Mouse (Mus musculus) heart, postnatal 36 days (tissue): ENCODE data around the gene Olfr1472. TPM values are rescaled to one million over a fixed set of nuclear protein-coding genes. Genes with fewer than 3 reads are reported as not detected.
"Not testable (repeated sequence)": the region's sequence is repeated elsewhere in the genome, so short reads cannot be mapped to it uniquely, and the experiment has no call there.

ENCODE experiments used
- DNase-seq, 2 experiments: peaks; one replicate each; pipeline ENCODE4 v3.0.0; 2021 to 2022
- intact Hi-C: fragments of 180-260 bp; cut with DNase I; formaldehyde crosslinking; loops from one replicate; pipeline ENCODE4 v1.15.1; 2025
- total RNA-seq, 2 experiments: library from RNA; stranded (reverse); gene quantifications; 2 replicates each; pipeline ENCODE4 v1.2.3; 2021

Gene Olfr1472
- total RNA-seq = not detected

DNA sequence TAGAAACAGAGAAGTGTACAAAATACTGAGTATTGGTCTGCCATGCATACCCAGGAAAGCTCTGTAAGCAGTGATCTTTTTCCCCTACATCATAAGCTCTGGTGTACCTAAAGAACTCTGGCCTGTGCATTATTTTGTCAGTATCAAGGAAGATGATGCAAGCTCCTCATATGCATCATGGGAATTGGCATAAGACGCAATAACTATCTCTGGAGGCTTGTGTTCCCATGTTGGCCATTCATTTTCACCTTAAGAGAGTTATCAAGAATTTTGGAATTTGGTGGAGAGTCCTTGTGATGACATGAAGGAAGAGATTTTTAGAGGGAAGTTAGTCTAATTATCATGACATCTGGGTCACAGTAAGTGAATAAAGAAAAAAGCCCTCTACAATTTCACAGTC is at the start of gene Olfr1472:
Olfr1472 (minus strand) TSS at position 101 of the 400 bp plus-strand sequence.
- intact Hi-C loops = no loop called here
- no peak for DNase-seq

DNA sequence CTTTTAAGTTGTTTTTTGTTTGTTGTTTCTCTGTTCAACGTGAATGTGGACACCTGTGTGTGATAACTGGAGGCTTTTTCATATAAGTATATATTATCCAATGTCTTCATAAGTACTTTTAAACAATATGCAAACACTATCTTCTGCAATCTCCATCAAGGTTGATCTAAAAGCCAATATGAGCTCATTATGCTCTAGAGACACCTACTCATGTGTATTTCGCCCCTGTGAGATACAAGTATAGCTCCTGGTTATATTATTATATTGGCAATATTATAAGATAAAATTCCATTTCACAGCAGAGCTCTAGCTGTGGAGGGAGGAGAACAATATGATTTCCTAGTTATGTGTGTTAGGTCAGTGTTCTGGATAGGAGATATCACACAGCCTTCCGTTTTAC is 44.4 kb upstream of the Olfr1472 start, which contains the start of gene Olfr1477:
Olfr1477 (plus strand) TSS at position 301 of the 400 bp plus-strand sequence.
- DNase-seq = no peak
- intact Hi-C loops = no loop called here

GRCm38 (mm10) chr19:13480096-13480495 is 24.2 kb upstream of the Olfr1472 start, which contains the start of gene Olfr1475:
Gene Olfr1475, minus strand, starts transcription at chr19:13480196.
- DNase-seq = no peak
- intact Hi-C loops = no loop called here

DNA sequence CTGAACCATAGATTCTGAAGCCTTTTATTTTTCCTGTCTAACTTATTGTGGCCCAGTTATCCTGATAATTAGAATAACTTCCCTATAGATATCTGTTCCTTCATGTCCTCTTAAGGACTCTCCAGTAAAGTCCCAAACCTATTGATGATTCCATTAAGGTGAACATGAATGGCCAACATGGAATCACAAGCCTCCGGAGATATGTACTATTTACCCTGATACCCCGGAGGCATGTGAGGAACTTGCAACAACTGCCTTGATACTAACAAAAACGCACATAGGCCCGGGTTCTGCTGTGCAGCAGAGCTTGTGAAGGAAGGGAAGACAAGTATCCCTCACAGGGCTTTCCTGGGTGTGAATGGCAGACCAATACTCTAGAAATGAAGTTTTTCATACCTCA is 13.4 kb upstream of the Olfr1472 start, which contains the start of gene Olfr1474:
Olfr1474 (plus strand) TSS at position 301 of the 400 bp plus-strand sequence.
- DNase-seq, intact Hi-C loops: not testable (repeated sequence)

DNA sequence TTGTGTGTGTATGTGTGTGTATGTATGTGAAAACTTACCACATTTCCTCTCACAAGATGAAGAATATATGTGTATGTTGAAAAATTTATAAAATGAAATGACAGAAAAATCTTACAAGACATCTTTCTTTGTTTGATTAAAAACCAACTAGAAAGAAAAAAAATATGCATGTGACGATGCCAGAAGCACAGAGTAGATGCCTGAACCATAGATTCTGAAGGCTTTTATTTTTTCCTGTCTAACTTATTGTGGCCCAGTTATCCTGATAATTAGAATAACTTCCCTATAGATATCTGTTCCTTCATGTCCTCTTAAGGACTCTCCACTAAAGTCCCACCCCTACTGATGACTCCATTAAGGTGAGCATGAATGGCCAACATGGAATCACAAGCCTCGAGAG is 12.8 kb downstream of the Olfr1472 start, which contains the start of gene Olfr1471:
Olfr1471 (plus strand) TSS at position 301 of the 400 bp plus-strand sequence.
- intact Hi-C loops = not testable (repeated sequence)

DNA sequence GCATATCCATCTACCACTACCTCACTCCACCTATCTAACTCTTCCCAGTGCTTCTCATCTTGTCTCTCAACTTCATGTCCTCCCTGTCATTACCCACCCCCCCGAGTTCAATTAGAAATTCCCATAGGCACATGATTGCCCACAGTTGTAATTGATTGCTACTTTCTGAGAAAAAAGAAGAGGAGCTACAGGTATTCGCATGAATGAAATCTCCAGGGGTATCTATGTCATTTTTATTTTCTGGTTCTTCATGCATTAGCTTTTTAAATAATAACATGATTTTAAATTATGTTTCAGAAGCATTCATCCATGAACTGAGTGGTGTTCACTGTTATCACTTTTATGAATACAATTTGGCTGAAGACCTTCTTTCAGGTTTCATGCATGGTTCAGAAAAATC is 48.3 kb downstream of the Olfr1472 start, which contains the start of gene Olfr1469:
Olfr1469 (plus strand) TSS at position 301 of the 400 bp plus-strand sequence.
- DNase-seq = no peak
- intact Hi-C loops = no loop called here

More for the DNA sequence above, 12.8 kb downstream of the Olfr1472 start, which contains the start of gene Olfr1471:
- not testable (repeated sequence) for DNase-seq

Other genes starting within 250 kb of the Olfr1472 start
- gene Olfr1463, start 224.8 kb downstream of the Olfr1472 start, total RNA-seq = not detected
- not detected for gene Olfr1465, start 140.5 kb downstream of the Olfr1472 start, total RNA-seq
- not detected for gene Olfr1466, start 117.2 kb downstream of the Olfr1472 start, total RNA-seq
- not detected for gene Olfr1467, start 93.8 kb downstream of the Olfr1472 start, total RNA-seq
- gene Olfr1469, start 48.2 kb downstream of the Olfr1472 start, total RNA-seq = not detected
- gene Olfr1471, start 12.7 kb downstream of the Olfr1472 start, total RNA-seq = not detected
- gene Olfr1474, start 13.5 kb upstream of the Olfr1472 start, total RNA-seq = not detected
- not detected for gene Olfr1475, start 24.1 kb upstream of the Olfr1472 start, total RNA-seq
- not detected for gene Olfr1477, start 44.5 kb upstream of the Olfr1472 start, total RNA-seq
- not detected for gene Olfr1480, start 71.8 kb upstream of the Olfr1472 start, total RNA-seq
- gene Olfr1484, start 127.4 kb upstream of the Olfr1472 start, total RNA-seq = not detected
- not detected for gene Olfr1487, start 161.3 kb upstream of the Olfr1472 start, total RNA-seq
- gene Olfr1489, start 175.5 kb upstream of the Olfr1472 start, total RNA-seq = not detected
- gene Olfr1490, start 195.0 kb upstream of the Olfr1472 start, total RNA-seq = not detected
- gene Olfr1491, start 241.2 kb upstream of the Olfr1472 start, total RNA-seq = not detected